Comparison of ENCODE assay signal across 8 mouse cellular contexts in genomic region chr11:81151286-81152020, GRCm38 (mm10).
DNase-seq lines count a peak whose midpoint lies in the region; ATAC-seq and TF ChIP-seq lines count a peak whose summit lies in the region.

No protein-coding gene starts in this region.

- TF ChIP-seq EP300 in liver, postnatal 0 days (IDR thresholded peaks at IDR 0.05; ENCODE audit: low read depth), result no peak

- no peak for TF ChIP-seq CTCF in liver, postnatal 0 days (IDR thresholded peaks at IDR 0.05; ENCODE audit: low read depth)

- peak; percentile 31 for ATAC-seq in hindbrain, embryonic 11.5 days (ENCODE audit: low FRiP score)
- ATAC-seq in liver, postnatal 0 days, result no peak

- peaks cover 9% of the 10 kb centered on the region; the same call in 1 of the 2 replicates for H3K27me3 ChIP-seq in hindbrain, embryonic 11.5 days (ENCODE audit: control insufficient read depth, insufficient read depth, low read length)
- peaks cover 55% of the 10 kb centered on the region for H3K27me3 ChIP-seq in liver, postnatal 0 days (ENCODE audit: insufficient read depth, low read length)

- peak overlapping the region; percentile 68 for H3K9ac ChIP-seq in hindbrain, embryonic 11.5 days (ENCODE audit: low read depth, low read length)
- H3K9ac ChIP-seq in liver, postnatal 0 days (replicated peaks), result no peak overlapping the region

- no peaks in the 10 kb centered on the region for H3K36me3 ChIP-seq in hindbrain, embryonic 11.5 days (ENCODE audit: control insufficient read depth, insufficient read depth, low read length)
- no peaks in the 10 kb centered on the region for H3K36me3 ChIP-seq in liver, postnatal 0 days (replicated peaks; ENCODE audit: insufficient read depth, low read length)

- H3K4me2 ChIP-seq in hindbrain, embryonic 11.5 days (replicated peaks; ENCODE audit: low read depth, low read length), result peak overlapping the region; percentile 97
- H3K4me2 ChIP-seq in liver, postnatal 0 days (ENCODE audit: low read depth, low read length), result 0 out of 2 replicates have a peak overlapping the region, but pooled peaks have one; percentile 6

- peak; percentile 48 for DNase-seq in embryo, embryonic 10 days (ENCODE audit: low spot score)
- no peak for DNase-seq in embryo, embryonic 9.5 days (ENCODE audit: extremely low spot score)
- peak; percentile 26 for DNase-seq in right cerebral cortex, postnatal 14 days
- no peak for DNase-seq in right cerebral cortex, postnatal 36 days (ENCODE audit: low spot score in 2 of 2)
- DNase-seq in hindbrain, embryonic 11.5 days (ENCODE audit: low spot score), result no peak
- DNase-seq in liver, postnatal 0 days, result peak; percentile 15
- no peak for DNase-seq in Muller cell, postnatal 12 days (ENCODE audit: inconsistent ontology term)
- no peak for DNase-seq in layer of hippocampus, adult 9-11 months

- no peaks in the 10 kb centered on the region; the same call in 1 of the 2 replicates for H3K4me1 ChIP-seq in hindbrain, embryonic 11.5 days (replicated peaks; ENCODE audit: control insufficient read depth, insufficient read depth, low read length)
- no peaks in the 10 kb centered on the region for H3K4me1 ChIP-seq in liver, postnatal 0 days (ENCODE audit: insufficient read depth)

- no peak overlapping the region for H3K27ac ChIP-seq in hindbrain, embryonic 11.5 days (ENCODE audit: low read depth, low read length)
- H3K27ac ChIP-seq in liver, postnatal 0 days (ENCODE audit: low read depth), result no peak overlapping the region

- WGBS in hindbrain, embryonic 11.5 days, result 6% methylated on average over 34 of the region's 36 CpGs
- WGBS in liver, postnatal 0 days (ENCODE audit: insufficient replicate concordance), result 7% methylated on average over 29 of the region's 36 CpGs

- peak overlapping the region; percentile 63 for H3K4me3 ChIP-seq in hindbrain, embryonic 11.5 days (ENCODE audit: low read depth, low read length)
- 0 out of 2 replicates have a peak overlapping the region, but pooled peaks have one; percentile 27 for H3K4me3 ChIP-seq in liver, postnatal 0 days (ENCODE audit: low read depth, low read length)

- H3K9me3 ChIP-seq in hindbrain, embryonic 11.5 days (ENCODE audit: control insufficient read depth, low read length), result no peaks in the 10 kb centered on the region
- H3K9me3 ChIP-seq in liver, postnatal 0 days (ENCODE audit: low read length), result no peaks in the 10 kb centered on the region

Comparison
In these comparisons a context has a peak if more than half of its experiments do, and no peak if none do; other contexts are left out.
1. DNase-seq: peak in embryo, embryonic 10 days (single experiment), right cerebral cortex, postnatal 14 days (single experiment) and liver, postnatal 0 days (single experiment); none in embryo, embryonic 9.5 days (single experiment), right cerebral cortex, postnatal 36 days (0 of 2), hindbrain, embryonic 11.5 days (single experiment), Muller cell, postnatal 12 days (single experiment) and layer of hippocampus, adult 9-11 months (single experiment).